Mouse (Mus musculus): ENCODE results near the gene Sik1.
"Not testable (repeated sequence)": the region's sequence is repeated elsewhere in the genome, so short reads cannot be mapped to it uniquely, and the experiment has no call there.

Sik1 gene

DNA sequence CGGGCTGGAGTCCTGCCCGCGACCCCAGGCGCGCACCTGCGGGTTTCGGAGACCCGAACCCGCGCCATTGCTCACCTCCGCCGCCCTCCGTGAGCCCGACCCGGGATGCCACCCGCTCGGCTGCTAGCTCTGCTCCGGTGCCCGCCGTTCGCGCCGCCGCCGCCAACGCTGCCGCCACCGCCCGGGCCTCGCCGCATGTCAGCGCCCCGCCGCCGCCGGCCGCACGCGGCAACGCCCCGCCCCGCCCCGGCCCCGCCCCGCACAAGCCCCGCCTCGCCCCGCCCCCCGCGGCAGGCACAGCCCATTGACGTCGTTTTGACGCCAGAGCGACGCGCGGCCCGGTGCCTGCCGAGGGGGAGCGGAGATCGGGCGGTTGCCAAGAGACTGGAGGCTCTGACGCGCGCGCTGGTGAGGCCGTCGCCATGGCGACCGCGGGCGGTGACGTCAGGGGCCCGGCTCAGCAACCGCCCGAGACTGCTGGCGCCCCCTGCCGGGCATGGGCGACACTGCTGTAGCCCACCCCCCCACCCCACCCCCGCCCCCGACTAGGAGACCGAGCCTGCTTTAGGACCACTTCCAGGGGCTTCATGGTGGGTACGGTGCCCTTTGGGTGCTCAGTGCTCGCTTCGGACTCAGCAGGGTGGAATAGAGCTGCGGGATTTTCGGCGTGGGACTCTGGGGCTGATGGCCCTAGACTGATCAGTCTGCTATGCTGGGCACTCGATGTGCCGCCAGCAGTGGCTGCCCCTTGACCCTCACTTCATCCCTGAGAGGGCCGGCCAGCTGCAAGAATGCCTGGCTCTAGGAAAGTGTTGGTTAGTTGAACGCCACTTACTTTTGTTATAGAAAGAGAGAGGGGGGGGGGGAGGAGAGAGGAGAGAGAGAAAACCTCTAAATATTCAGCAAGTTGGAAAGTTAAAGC is at the start of gene Sik1:
Gene Sik1 (minus strand): TSS at position 208 of the 922 bp plus-strand sequence.
- peak; percentile 99 for DNase-seq

DNA sequence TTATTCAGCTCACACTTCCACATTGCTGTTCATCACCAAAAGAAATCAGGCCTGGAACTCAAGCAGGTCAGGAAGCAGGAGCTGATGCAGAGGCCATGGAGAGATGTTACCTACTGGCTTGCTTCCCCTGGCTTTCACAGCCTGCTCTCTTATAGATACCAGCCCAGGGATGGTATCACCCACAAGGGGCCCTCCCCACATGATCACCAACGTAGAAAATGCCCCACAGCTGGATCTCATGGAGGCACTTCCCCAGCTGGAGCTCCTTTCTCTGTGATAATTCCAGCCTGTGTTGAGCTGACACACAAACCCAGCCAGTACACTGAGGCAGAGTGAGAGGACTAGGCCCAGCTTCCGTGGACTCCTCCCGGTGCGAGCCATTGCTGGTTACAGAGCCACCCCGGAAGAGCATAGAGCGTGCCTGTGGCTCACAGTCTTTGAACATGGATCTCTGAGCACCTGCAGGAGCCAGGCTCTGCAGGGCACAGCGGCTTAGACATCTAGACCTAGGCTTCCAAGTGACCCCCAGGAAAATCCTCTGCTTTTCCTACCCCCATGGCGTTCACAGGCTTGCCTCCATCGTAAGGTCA is 49.7 kb upstream of the Sik1 start:
- no peak for DNase-seq

DNA sequence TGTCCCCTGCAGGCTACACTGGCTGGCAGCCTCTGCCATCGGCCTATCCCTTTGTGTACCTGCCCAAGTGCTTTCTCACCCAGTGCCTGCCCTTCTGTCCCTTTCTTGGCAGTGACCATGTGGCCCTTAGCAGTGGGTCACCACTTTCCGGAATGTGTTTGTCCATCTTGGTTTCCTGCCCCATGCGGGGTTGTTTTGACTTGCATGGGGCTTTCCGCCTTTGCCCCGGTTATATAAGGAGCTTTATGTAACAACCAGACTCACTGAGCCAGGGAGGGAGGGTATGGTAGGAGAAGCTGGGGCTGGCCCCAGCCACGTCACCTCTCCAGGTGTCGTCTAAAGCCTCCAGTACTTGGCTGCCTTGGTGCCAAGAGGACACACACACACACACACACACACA is 48.4 kb upstream of the Sik1 start:
- DNase-seq = no peak

DNA sequence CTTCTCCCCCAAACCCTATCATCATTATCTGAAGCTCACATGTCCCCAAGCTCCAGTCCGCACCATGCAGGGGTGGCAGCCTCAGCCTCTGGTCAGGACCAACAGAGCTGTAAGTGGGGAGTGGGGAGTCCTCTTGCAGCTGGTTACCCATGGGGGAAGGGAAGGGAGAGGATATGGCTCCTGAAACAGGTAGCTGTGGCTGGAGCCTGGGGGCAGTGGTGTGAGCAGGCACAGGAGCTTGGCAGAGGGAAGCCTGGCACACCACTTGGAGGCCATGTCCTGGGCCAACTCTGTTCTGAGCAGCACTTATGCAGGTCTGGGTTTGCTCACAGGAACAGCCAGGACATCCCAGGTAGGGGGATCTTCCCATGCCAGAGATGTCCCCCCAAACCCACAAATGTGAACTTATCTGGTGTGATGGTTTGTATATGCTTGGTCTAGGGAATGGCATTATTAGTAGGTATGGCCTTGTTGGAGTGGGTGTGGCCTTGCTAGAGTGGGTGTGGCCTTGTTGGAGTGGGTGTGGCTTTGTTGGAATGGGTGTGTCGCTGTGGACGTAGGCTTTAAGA is 47.1 kb upstream of the Sik1 start:
- DNase-seq = no peak

DNA sequence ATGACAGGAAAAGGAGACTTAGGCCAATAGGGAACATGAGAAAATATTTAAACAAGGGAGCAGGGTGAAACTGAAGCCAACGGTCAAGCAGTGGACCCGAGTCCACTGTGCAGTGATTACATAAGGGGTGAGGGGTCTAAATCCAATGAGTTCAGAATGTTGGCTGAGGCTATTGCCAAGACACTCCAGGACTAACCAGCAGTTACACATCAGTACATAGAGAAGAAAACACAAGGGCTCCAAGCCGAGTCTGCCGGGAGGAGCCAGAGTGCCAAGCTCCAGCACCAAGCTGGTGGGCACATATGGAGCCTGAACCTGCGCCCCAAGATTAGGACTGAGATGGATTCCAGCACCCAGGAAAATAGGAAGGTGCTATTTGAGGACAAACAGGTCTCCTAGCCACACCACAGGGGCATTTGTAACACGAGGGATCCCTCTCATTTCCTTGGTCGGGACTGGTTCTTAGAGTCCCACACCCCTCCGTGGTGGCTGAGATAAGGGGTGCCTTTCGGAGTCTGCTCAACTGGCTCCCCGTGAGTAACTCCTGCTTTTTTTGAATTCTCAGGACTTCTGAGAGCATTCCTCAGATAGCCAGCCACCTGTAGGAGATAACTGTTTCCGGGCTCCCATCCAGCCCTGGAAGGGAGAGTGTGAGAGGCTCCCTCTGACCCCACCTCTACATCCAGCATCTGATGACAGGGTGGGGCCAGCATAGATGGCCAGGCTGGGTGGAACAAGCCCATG is 46.0 kb upstream of the Sik1 start:
- DNase-seq = no peak

DNA sequence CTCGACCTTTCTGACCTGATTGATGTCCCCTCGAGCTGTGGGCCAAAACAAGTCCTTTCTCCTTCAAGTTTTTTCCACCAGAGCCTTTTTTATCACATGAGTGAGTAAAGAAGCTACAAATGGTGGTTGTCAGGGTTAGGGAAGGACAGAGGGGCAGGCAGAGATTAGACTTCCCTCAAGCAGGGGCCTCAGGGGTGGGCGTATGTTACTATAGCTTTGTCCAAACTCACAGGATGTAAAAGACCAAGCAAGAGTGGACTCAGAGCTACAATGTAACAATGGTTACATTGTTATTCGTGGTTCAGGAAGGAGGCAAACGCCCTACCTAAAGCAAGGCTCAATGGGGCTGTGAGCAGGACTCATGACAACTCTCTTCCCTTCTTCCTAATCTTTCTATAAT is 43.3 kb upstream of the Sik1 start:
- no peak for DNase-seq

DNA sequence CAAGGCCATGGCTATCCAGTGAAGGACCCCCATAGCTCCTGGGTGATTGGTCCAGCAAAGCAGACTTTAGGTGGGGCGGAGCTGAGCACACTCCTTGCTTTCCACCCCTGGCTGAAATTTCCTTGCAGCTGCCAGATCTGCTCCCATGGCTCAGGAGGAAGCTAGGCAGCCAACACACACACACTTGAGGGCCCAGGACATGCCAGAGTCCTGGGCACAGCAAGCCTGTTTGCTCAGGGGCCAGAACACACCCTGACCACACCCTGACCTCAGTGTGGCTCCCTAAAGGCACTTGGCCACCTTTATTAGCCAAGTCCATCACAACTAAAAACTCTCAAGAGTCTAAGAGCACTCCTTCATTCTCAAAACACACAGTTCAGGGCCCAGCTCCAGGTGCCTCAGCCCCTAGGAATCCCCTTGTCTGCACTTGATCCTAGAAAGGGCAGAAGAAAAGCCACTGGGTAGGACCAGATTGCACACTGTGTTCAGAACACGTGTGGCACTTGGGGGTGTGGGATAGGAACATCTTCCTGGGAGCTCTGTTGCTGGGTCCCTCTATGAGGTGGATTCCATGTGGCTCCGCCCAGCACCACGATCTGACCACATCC is 41.7 kb upstream of the Sik1 start:
- DNase-seq = no peak

DNA sequence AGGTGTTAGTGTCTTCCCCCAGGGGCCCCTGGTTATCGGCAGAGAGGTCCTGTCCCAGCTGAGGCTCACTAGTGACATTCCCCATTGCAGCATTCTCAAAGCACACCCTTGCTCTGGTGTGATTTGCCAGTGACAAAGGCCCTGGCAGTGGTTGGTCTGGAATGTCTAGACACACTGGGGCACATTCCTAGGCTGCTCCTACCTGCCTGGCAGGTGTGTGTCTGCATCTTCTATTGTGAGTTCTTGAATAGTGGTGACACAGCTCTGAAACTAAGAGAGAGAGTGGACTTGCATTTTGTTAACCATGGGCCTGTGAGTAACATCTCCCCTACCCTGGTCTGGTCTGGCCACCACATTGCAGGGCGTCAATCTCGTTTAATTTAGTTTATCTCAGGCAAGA is 41.1 kb upstream of the Sik1 start:
- no peak for DNase-seq

DNA sequence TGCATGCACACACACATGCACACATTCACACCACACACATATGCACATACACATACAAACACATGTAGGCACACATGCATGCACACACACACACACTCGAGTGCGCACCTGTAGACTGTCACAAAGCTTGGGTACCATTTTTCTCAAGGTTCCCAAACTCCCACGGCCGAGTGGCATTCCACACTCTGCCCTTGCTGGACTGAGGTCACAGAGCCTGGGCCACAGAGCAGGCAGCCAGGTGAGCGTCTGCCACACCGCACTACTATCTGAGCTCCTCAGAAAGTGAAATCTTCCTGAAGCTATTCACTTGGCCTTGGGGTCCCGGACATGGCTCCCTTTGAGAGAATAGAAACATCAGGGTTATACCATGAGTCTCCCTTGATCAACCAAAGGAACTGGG is 40.7 kb upstream of the Sik1 start:
- no peak for DNase-seq

DNA sequence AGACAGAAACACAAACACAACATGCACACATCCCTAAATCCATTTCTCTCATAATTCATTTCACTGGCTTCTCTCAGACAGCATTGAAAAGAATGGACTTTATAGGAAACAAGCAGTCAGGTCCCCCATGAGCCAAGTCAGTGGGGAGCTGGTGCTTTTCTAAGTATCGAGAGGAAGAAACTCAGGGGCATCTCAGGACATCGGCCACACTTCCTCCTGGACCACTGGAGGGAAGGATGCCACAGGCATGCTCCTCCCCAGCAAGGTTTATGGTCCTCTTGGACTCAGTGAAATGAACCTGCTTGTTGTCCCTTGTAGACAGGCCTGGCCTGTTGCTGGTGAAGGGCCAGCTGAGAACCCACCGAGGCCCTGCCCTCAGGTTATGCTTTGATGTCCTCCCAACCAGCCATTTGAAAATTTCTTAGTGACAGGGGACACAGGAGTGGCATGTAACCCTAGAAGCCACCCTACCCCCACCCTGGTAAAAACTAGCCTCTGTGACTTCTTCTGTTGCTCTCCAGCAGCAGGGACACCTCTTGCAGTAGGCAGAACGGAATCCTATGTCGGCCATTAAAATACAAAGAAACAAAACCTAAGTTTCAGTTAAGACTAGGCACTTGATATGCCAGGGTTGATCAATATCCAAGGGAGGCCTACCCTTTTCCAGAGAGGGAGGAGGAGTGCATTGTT is 37.9 kb upstream of the Sik1 start:
- no peak for DNase-seq

DNA sequence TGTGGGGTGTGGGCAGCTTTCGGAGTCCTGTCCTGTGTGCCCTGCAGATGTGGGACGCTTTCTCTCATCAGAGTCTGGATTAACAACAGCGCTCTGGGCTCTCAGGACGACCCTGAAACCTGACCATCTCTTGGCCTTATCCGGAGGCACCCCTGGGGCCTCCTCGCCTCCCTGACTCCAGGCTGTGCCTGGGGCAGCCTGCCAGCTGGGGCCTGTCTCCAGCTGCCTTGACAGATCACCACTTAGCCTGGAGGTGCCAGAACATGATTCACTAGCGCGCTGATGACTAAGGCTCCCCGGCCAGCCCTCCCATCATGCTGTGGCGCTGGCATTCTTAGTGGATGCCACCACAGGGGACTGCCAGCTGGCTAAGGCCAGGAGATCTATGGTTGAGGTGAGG is 37.1 kb upstream of the Sik1 start:
- DNase-seq = peak; percentile 70

DNA sequence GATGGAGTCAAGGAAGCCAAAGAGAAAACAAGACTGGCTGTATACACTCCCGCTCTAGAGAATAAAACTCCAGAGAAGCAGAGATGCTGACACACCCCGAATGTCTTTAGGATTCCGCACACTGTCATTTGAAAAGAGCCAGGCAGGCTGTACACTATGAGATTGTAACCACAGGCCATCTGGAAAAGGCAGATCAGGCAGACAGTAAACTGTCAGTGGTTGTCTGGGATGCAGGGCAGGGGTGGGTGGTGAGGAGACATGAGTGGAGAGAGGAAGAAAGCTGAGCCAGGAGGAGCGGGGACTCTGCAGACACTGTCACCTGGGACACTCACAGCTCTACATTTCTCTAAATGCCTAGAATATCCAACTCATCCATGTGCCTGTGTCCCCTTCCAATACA is 36.3 kb upstream of the Sik1 start:
- DNase-seq = no peak

DNA sequence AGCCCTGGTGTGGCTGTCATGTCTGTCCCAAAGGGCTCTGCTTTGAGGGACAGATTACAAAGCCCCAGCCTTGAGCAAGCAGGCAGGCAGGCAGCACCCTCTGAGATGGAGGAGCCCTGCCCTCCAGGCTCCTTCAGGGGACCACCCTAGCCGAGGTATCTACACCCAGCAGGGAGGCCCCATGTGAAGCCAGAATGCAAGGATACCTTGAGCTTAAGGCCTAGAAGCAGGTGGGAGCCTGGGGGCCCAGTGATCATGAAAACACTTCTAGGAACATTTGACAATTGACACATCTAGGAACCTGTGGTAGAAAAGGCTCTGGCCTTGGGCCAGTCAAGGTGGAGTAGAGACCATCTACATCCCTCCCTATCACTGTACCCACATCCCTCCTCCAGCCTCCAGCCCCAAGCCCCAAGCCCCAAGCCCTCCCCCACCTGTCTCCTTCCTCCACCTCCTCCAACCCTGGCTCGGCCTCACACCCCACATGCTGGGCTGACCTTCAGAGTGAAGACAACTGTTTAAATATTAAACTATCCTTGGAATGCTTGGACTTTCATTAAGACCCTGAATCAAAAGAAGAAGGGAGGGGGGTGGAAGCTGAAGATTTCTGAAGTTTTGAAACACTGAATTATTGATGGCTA is 34.8 kb upstream of the Sik1 start:
- DNase-seq = no peak

DNA sequence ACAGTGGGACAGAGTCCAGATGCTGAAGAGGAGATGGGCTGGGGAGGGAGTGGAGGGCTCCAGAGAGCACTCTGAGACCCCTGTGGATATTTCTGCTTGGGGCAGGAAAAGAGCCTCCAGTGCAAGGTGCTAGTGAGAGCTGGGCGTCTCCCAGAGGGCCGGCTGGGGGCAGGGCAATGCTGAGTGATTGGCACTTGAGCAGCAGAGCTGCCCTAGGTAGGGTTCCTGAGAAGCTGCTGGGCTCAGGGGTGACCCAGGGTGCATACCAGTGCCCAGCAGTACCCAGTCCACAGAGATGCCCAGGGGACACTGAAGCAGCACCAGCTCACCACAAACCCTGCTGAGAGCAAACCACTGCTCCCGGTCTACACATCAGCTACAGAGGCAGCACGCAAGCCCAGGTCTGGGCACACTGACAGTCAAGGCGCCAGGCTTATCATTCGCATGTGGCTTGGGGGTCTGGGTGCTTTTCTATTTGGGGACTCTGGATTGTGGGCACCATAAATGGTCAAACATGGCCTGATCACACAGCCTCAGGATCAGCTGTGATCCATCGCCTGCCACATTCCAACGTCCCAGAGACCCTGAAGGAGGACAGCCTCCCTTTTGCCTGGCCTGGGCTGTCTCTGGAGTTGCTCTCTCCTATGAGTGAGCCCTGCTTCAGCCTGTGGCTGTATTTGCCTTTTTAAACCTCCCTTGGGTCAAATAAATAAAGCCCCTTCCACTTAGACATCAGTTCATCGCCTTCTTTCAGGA is 34.0 kb upstream of the Sik1 start:
- DNase-seq = no peak

DNA sequence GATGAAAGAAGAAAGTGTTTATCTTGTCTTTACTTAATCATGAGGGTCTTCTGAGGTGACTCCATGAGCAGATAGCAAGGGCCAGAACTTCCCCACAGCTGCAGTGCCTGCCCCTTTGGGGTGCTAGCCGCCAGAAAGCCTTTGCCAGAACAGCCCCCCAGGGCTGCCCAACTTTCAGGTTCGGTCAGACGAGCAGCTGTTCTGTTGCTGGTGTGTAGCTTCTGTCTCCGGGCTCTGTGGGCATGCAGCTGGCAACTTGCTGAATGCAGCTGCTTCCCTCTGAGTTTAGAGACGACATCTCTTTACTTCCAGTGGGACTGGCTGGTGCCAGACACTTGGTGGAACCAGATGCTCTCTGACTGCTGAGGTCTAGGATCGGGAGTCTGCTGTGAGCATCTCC is 32.9 kb upstream of the Sik1 start:
- DNase-seq = no peak

DNA sequence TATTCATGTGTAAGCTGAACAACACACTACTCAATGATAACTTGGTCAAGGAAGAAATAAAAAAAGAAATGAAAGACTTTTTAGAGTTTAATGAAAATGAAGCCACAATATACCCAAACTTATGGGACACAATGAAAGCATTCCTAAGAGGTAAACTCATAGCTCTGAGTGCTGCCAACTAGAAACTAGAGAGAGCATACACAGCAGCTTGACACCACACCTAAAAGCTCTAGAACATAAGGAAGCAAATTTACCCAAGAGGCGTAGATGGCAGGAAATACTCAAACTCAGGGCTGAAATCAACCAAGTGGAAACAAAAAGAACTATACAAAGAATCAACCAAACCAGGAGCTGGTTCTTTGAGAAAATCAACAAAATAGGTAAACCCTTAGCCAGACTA is 29.1 kb upstream of the Sik1 start:
- not testable (repeated sequence) for DNase-seq

DNA sequence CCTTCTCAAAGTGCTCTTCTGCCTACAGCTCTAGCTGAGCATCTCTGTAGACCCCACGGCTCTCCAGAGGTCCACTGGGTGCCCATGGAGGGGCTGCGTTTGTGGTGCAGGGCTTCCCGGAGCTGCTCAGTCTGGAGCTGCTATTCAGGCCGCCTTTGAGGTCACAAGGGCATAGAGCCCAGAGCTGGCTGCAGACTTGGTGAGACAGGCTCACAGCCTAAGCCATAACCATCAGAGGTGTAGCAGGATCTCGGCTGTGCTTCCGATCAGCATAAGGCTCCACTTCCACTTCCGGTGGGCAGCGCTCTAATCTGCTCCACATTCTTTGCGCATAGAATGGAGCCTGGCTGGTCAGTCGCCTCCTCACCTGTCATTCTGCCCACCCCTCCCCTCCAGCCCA is 23.8 kb upstream of the Sik1 start:
- no peak for DNase-seq

DNA sequence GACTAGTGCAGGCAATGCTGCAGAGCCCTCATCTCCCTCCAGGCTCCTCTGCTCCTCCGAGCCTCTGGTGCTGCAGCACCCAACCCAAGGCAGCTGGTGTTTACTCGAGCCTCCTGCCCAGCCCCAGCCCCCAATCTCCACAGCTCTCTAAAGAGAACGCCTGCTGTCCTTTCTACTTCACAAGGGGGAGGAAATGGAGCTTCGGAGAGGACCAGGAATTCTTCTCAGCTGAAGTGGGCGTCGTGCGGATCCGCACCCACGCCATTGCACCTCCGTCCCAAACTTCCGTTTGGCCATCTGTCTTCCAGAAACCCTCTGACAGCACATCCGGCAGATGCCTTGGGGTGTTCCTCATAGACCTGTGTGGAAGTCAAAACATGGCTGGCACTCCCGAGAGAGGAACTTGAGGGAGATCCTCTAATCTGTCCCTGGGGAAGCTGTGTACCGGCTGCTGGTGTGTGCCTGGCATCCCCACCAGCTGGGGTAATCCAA is 22.1 kb upstream of the Sik1 start:
- no peak for DNase-seq

DNA sequence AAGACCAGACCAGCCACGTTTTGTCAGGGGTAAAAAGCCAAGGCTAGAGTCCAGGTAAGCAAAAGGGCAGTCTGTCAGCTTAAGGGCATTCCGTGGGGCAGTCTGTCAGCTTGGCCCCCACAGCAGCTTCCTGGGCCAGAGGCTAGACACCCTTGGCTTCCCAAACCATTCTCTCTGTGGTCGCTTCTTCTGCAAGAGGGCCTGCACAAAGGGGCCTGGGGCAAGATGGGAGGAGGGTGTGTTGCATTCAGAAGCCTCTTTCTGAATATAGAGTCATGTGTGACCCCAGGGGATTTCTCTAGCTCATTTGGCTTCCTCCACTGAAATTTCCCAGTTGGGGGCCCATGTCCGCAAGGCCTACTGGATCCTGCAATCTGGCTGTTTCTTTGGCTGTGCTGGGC is 21.6 kb upstream of the Sik1 start:
- no peak for DNase-seq

DNA sequence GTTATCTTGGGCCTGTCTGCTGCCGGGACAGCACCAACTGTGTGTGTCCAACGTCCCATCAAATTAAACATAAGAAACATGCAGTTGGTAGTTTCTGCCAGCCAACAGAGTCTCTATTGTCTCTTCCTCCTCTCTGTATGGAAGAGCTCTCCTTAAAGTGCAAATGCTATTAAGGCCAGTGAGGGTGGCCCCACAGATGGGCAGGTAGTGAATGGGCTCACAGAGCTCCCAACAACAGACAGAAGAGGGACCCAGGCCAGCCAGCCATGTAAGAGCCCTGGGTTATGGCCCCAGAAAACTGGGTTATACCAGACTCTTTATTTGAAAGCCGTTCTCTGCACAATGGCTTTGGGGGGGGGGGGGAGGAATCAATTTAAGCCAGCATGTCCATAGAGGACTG is 21.2 kb upstream of the Sik1 start:
- DNase-seq = no peak

DNA sequence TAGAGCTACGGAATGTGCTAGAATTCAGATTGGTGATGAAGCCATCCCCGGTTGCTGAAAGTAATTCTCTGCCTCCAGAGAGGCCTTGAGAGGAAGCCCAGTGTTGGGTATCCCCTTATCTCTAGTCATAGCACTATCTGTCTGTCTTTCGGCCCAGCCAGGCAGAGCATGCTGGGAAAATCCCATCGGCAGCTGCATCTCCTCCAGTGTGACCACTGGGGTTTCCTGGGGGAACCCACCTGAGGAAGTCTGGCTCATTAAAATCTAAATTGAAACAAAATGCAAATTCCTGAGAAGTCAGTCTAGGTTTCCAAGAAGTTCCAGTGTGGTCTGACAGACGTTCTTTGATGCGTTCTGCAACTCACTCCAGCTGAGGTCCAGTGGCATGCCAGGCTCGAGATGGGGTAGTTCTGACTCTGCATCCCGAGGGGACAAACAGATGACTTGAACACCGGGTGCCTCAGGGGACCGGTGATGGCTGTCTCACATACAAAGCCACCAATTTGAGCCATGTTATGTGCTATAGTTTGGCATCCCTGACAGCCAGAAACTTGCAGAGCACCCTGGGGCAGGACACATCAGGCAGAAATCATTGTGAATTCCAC is 19.8 kb upstream of the Sik1 start:
- DNase-seq = no peak

Data from embryo, embryonic 11 days (tissue).